Mouse (Mus musculus) liver, embryonic 11.5 days (tissue): ENCODE measurements at regions not wholly inside any gene's neighbourhood (a gene's known extent, or its start where the extent isn't known, plus 50 kb on each side); places are given as distances from the start of the nearest gene placed in this dataset.

ENCODE experiments used
- ATAC-seq: fragments of 200-750 bp; cut with Nextera tagmentation; replicated peaks from 2 replicates; pipeline ENCODE4 v1.8.0; 2017; ENCODE audit warnings: moderate number of reproducible peaks, mild to moderate bottlenecking, moderate TSS enrichment, moderate library complexity; ENCODE audit not compliant: low FRiP score
- DNase-seq: peaks from one replicate; pipeline ENCODE4 v3.0.0-alpha.2; 2017; ENCODE audit warnings: low spot score
- H3K27ac ChIP-seq: fragments of 300-500 bp; sonication (generic); 2 replicates; pipeline ENCODE4 v1.5.1; 2014; ENCODE audit warnings: mild to moderate bottlenecking, low read depth, low read length, control low read depth
- H3K27me3 ChIP-seq: fragments of 300-500 bp; sonication (generic); replicated peaks from 2 replicates; pipeline ENCODE4 v1.6.1; 2014; ENCODE audit warnings: low read length, mixed read lengths; ENCODE audit not compliant: control insufficient read depth, insufficient read depth
- H3K36me3 ChIP-seq: fragments of 300-500 bp; sonication (generic); 2 replicates; pipeline ENCODE4 v1.6.1; 2014; ENCODE audit warnings: mild to moderate bottlenecking, low read length, moderate library complexity, mixed read lengths; ENCODE audit not compliant: control insufficient read depth, insufficient read depth
- H3K4me1 ChIP-seq: fragments of 300-500 bp; sonication (generic); replicated peaks from 2 replicates; pipeline ENCODE4 v1.6.1; 2014; ENCODE audit warnings: low read length, mixed read lengths; ENCODE audit not compliant: control insufficient read depth, insufficient read depth
- H3K4me2 ChIP-seq: fragments of 300-500 bp; sonication (generic); 2 replicates; pipeline ENCODE4 v1.6.1; 2014; ENCODE audit warnings: mild to moderate bottlenecking, control low read depth, moderate library complexity
- H3K4me3 ChIP-seq: fragments of 300-500 bp; sonication (generic); 2 replicates; pipeline ENCODE4 v1.5.1; 2014; ENCODE audit warnings: low read depth, low read length, control low read depth
- H3K9ac ChIP-seq: fragments of 300-500 bp; sonication (generic); 2 replicates; pipeline ENCODE4 v1.6.1; 2014; ENCODE audit warnings: low read depth, low read length, control low read depth
- H3K9me3 ChIP-seq: fragments of 300-500 bp; sonication (generic); 2 replicates; pipeline ENCODE4 v1.6.1; 2016; ENCODE audit warnings: low read length, inconsistent platforms, mixed read lengths; ENCODE audit not compliant: control insufficient read depth
- WGBS: fragments of 180-500 bp; shearing (Covaris S2); extraction: QIAGEN DNeasy Blood & Tissue Kit; methylation state at CpG from one replicate; pipeline ENCODE4 v1.1.7; 2014; 5-methylcytosine and 5-hydroxymethylcytosine counted together

- Histone ChIP-seq H3K27ac (no peak overlapping the region), H3K27me3 (no peaks in the 10 kb centered on the region), H3K4me3 (no peak overlapping the region), H3K4me2 (no peak overlapping the region), H3K9ac (no peak overlapping the region), H3K9me3 (no peaks in the 10 kb centered on the region), H3K36me3 (no peaks in the 10 kb centered on the region), H3K4me1 (no peaks in the 10 kb centered on the region)
- no peak for ATAC-seq
- WGBS: 80% methylated on average over 5 of the region's 5 CpGs
- no peak for DNase-seq
Measured at GRCm38 (mm10) chr1:90373001-90373400, 169.2 kb downstream of the Ackr3 start.

DNA sequence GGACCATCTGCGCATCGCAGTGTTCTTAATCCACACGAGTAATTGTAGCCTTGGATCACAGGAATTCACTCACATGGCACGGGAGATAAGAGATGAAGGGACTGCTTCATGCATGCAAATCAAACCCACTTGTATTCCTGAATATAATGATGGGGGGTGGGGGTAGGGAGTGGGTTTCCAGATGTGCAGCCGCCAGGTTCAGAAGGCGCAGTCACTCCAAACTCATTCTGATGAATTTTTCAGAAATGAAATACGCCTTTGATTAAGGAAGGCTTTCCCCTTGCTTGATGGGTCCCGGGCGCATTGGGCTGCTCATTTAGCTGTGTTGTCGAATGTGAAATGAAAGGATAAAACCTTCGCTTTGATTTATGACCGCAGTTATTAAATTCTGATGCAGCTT lies 170.7 kb downstream of the Ackr3 start:
- no peak overlapping the region for H3K9ac ChIP-seq
- H3K36me3 ChIP-seq: no peaks in the 10 kb centered on the region
- H3K9me3 ChIP-seq: no peaks in the 10 kb centered on the region
- ATAC-seq: no peak
- no peaks in the 10 kb centered on the region for H3K27me3 ChIP-seq
- 80% methylated on average over 12 of the region's 12 CpGs for WGBS
- H3K27ac ChIP-seq: no peak overlapping the region
- no peak overlapping the region for H3K4me3 ChIP-seq
- no peaks in the 10 kb centered on the region for H3K4me1 ChIP-seq
- H3K4me2 ChIP-seq: no peak overlapping the region
- no peak for DNase-seq

GRCm38 (mm10) chr1:90380034-90380705 lies 176.4 kb downstream of the Ackr3 start:
- Histone ChIP-seq H3K4me2 (no peak overlapping the region), H3K27me3 (no peaks in the 10 kb centered on the region), H3K4me3 (no peak overlapping the region), H3K36me3 (no peaks in the 10 kb centered on the region), H3K9ac (no peak overlapping the region), H3K27ac (no peak overlapping the region), H3K9me3 (no peaks in the 10 kb centered on the region), H3K4me1 (no peaks in the 10 kb centered on the region)
- ATAC-seq (no peak), DNase-seq (no peak)
- WGBS: 75% methylated on average over 9 of the region's 9 CpGs

- Histone ChIP-seq H3K4me3 (no peak overlapping the region), H3K9ac (no peak overlapping the region), H3K27me3 (no peaks in the 10 kb centered on the region), H3K9me3 (no peaks in the 10 kb centered on the region), H3K4me1 (no peaks in the 10 kb centered on the region), H3K36me3 (no peaks in the 10 kb centered on the region), H3K4me2 (no peak overlapping the region), H3K27ac (no peak overlapping the region)
- 69% methylated on average over 11 of the region's 11 CpGs for WGBS
- DNase-seq: no peak
- no peak for ATAC-seq
Measured at GRCm38 (mm10) chr1:90382941-90383470, 179.2 kb downstream of the Ackr3 start.

DNA sequence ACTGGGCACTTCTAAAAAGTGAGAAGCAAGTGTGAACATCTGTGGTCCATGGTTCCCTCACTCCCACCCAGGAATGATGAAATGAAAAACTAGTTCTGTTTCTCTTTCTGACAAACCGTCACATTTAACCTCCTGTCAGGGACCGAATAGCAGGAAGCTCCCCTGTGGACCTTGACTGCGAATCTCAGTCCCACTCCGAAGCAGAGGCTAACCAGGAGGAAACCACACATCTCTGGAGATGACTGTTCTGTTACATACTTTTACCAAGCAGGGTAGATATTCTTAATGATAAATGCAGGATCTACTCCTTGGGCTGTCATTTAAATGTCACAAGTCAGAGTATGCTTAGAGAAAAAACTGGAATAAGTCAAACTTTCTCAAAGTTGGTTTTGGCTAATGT lies 181.2 kb downstream of the Ackr3 start:
- Histone ChIP-seq H3K27me3 (no peaks in the 10 kb centered on the region), H3K27ac (no peak overlapping the region), H3K36me3 (no peaks in the 10 kb centered on the region), H3K9me3 (no peaks in the 10 kb centered on the region), H3K4me3 (no peak overlapping the region), H3K4me2 (no peak overlapping the region), H3K4me1 (no peaks in the 10 kb centered on the region), H3K9ac (no peak overlapping the region)
- 61% methylated on average over 4 of the region's 4 CpGs for WGBS
- ATAC-seq (no peak), DNase-seq (no peak)

GRCm38 (mm10) chr1:90386792-90387191 lies 183.0 kb downstream of the Ackr3 start:
- Histone ChIP-seq H3K4me3 (no peak overlapping the region), H3K9ac (no peak overlapping the region), H3K9me3 (no peaks in the 10 kb centered on the region), H3K4me2 (no peak overlapping the region), H3K4me1 (no peaks in the 10 kb centered on the region), H3K36me3 (no peaks in the 10 kb centered on the region), H3K27ac (no peak overlapping the region), H3K27me3 (no peaks in the 10 kb centered on the region)
- ATAC-seq: no peak
- 86% methylated on average over 7 of the region's 7 CpGs for WGBS
- DNase-seq: no peak

GRCm38 (mm10) chr1:90390422-90390821 lies 186.6 kb downstream of the Ackr3 start:
- Histone ChIP-seq H3K27me3 (no peaks in the 10 kb centered on the region), H3K4me2 (no peak overlapping the region), H3K4me1 (no peaks in the 10 kb centered on the region), H3K36me3 (no peaks in the 10 kb centered on the region), H3K4me3 (no peak overlapping the region), H3K27ac (no peak overlapping the region), H3K9me3 (no peaks in the 10 kb centered on the region), H3K9ac (no peak overlapping the region)
- ATAC-seq (no peak), DNase-seq (no peak)
- 77% methylated on average over 7 of the region's 7 CpGs for WGBS

DNA sequence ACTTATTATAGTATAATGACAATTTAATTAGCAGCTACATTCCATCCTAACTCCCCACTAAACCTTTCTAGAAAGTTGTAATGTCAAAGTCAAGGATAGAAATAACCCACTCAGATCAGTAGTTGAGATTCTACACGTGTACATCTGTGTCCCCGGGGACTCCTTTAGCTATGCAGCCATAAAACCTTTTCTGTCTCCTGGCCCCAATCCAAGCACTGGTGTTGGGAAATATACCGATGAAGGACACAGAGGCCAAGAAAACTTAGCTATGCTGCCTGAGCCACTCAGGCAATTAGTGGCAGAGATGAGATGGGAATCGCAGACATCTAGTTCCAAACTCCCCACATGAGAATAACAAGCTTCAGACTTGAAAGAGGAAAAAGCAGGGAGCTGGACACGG lies 190.1 kb downstream of the Ackr3 start:
- no peak overlapping the region for H3K4me3 ChIP-seq
- no peak overlapping the region for H3K27ac ChIP-seq
- H3K4me1 ChIP-seq: no peaks in the 10 kb centered on the region
- no peaks in the 10 kb centered on the region for H3K36me3 ChIP-seq
- ATAC-seq: no peak
- no peak overlapping the region for H3K9ac ChIP-seq
- no peaks in the 10 kb centered on the region for H3K27me3 ChIP-seq
- H3K4me2 ChIP-seq: no peak overlapping the region
- no peak for DNase-seq
- no peaks in the 10 kb centered on the region for H3K9me3 ChIP-seq
- WGBS: 77% methylated on average over 5 of the region's 5 CpGs

DNA sequence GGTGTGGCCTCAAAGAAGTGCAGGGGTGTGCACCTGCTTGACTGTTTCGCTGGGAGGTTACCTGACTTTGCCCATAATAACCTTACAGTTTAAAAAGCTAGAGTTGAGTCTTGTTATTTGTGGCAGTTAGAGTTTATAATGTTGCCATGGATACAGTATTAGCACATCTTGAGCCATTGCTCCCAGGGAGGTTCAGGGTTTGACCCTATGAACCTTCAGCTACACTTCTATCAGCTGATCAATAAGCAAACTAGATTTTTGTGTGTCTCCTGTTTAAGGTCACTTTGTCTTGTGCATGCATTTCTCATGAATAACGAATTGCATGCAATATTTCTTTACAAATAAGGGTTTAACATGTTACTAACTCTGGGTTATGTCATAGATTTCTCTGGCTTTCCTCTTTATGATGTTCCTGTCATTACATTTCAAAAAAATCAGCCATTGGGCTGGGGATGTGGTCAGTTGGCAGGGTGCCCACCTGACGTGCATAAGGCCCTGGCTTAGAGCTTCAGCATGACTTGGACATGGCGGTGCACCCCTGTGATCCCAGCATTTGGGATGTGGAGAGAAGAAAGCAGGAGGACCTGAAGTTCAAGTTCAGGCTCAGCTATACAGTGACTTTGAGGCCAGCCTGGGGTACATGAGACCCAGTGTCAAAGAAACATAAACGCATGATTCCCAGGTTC lies 191.7 kb downstream of the Ackr3 start:
- ATAC-seq (no peak), DNase-seq (no peak)
- H3K4me3 ChIP-seq: no peak overlapping the region
- no peaks in the 10 kb centered on the region for H3K36me3 ChIP-seq
- 73% methylated on average over 5 of the region's 5 CpGs for WGBS
- H3K27me3 ChIP-seq: no peaks in the 10 kb centered on the region
- H3K9ac ChIP-seq: no peak overlapping the region
- no peaks in the 10 kb centered on the region for H3K9me3 ChIP-seq
- H3K4me2 ChIP-seq: no peak overlapping the region
- no peak overlapping the region for H3K27ac ChIP-seq
- no peaks in the 10 kb centered on the region for H3K4me1 ChIP-seq
